Mouse (Mus musculus) embryo, embryonic 10 days (tissue): ENCODE data around the gene Calm1.
A peak's percentile ranks its signal among the peaks of the same experiment; 100 is the strongest.
"Not testable (repeated sequence)": the region's sequence is repeated elsewhere in the genome, so short reads cannot be mapped to it uniquely, and the experiment has no call there.

Source experiments
- DNase-seq: peaks from one replicate; pipeline ENCODE4 v3.0.0-alpha.2; 2015; ENCODE audit warnings: low spot score

Gene Calm1

DNA sequence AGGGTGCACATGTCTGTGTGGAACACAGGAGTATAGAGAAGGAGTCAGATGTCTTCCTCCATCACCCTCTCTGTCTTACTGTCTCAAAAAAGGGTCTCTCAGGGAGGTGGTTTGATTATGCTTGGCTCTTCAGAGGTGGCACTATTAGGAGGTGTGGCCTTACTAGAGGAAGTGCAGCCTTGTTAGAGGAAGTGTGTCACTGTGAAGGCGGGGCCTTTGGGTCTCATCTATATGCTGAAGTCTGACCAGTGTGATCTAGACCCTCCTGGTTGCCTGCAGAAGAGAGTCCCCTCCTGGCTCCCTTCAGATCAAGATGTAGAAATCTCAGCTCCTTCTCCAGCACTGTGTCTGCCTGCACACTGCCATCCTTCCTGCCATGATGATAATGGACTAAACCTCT lies 5.1 kb upstream of the Calm1 start:
- no peak for DNase-seq

DNA sequence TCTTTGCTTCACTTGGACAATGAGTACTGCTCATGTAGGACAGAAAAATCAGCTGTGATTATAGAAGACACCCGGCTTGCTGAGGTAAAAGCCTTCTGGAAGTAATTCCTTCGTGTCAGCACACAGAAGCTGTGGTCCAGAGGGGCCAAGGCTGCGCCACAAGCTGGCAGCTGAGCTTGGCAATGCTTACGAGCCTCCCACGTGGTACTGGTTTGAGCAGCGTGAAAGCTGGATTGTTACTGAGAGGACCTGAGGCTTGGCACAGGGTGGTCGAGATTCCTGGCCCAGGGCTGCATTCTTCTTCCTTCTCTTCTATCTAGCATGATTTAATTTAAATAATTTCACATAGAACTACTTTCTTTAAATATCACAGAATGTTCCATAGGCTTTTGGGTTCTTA lies 2.4 kb upstream of the Calm1 start:
- DNase-seq: no peak

DNA sequence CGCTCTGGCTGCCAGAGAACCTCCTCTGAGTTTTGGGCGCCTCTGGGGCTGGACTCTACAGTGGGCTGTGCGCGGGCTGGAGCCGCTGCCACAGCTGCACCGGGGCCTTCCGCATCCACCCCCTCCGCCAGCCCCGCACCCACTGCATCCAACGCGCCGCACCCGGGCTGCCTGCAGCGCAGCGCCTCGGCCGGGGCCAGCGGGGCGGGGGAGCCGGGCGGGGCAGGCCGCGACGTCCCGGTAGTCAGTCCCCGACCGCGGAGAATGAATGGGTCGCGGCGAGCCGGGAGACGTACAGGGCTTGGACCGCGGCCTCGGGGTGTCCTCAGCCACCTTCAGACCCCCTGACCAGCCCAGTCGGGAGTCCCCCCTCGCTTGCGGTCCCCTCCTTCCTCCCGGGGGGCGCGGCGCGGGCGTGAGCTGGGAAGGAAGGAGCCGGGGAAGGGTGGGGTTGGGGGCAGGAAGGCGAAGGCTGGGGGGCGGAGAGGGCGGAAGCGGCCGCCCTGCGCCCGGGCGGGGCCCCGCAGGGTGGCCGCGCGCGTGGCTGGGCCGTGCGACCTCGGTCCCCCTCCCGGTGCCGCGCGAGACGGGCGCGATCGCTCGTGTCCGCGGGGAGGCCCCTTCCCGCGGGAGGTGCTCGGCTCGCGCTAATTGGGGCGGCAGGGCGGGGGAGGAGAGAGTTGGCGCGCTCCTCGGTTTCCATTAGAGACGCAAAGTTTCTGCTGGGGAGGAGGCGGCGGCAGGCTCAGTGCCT lies 833 bp downstream of the Calm1 start:
- DNase-seq: peak; percentile 43

DNA sequence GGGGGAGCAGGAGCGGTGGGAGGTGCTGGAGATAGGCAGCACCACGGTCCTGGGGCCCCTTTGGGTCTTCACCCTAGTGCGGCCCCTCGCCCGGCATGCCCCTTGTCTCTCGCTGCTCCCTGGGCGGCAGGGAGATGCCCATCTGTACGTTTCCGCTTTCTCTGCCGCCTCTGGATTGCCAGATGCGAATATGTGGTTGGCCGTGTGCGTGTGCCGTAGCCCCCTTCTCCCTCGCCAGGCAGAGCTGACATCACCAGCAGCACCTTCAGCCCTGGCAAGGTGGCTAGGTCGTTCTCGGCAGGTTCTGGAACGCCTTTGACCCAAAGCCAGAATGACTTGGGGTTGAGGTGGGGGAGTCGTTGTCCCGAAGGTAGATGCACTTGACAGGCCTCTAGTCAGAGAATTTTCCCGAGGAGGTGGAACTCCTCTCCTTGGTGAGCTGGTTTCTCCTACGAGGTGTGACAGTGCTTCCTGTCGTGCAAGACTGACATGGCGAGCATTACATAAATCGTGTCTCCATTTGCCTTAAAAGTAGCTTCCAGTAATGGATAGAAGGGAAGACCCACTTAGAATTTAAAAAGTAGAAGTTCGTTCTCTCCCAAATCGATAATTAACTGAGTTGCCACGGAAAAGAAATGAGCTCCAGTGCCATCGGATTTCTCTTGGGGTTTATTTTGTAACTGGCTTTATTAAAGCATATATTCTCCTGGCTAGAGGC lies 1.6 kb downstream of the Calm1 start:
- peak; percentile 65 for DNase-seq

DNA sequence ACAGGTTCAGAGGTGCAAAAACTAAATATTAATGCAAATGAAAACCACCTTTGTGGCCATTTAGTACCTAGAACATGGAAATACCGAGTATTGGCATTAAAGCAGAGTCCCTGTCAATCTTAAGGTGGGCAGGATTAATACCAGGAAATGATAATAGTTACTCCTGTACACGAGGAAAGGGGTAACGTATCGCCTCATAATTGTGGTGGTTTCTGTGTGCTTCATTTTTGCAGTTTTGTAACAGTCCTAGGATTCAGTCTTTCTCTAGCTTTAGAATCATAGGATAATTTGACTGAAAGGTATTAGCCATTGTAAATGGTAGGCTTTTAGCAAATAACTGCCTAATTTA lies 2.1 kb downstream of the Calm1 start:
- no peak for DNase-seq

DNA sequence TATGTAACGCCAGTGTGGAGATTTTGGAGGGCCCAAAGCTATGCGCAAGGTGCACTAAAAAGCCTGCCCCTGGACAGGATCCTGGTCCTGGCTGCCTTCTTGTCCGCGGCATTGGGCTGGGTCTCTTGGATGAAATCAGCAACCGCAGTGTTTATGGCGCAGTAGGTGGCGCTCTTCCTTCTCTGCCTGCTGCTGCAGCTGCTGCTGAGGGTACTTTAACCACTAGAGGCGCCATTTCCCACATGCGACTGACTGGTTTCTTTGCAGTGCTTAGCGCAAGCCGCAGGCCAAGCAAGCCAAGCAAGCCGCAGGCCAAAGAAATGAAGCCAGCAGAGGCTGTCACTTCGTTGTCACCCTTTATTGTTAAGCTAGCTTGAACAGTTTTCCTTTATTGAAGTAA lies 2.6 kb downstream of the Calm1 start:
- peak; percentile 98 for DNase-seq

DNA sequence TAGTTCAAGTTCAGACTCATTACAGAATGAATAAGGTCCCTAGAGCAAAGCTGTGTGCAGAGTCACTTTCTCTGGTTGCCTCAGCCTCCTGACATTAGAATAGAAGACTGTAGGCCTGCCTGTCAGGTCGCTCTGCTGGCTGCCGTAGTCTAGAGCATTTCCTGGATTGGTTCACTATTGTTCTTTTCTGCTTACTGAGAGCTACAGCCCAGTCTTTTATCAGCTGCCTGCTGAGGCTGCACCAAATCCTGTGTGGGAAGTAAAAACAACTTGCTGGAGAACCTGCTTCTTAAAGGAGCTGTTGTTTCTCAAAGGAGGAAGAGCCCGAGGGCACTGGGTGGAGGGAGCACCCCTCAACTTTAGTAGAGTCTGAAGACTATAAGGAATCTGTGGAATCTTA lies 4.5 kb downstream of the Calm1 start:
- DNase-seq: no peak

DNA sequence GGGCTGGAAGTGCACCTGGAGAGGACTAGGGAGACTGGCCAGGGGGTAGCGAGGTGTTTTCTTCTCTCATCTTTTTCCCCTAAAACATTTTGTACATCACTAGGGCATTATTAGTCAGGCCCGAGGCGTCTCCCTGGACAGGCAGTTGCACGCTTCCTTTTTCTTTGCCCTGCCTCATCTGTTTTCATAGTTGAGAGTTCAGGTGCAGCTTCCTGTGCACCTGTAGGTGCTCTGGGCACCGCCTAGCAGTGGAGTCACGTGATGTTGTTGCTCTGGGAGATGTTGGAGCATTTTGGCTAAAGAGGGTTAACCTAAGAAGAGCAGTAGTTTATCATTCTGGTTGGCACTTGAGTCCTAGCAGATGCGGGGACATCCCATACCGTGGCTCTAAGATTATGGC lies 5.9 kb downstream of the Calm1 start:
- no peak for DNase-seq

DNA sequence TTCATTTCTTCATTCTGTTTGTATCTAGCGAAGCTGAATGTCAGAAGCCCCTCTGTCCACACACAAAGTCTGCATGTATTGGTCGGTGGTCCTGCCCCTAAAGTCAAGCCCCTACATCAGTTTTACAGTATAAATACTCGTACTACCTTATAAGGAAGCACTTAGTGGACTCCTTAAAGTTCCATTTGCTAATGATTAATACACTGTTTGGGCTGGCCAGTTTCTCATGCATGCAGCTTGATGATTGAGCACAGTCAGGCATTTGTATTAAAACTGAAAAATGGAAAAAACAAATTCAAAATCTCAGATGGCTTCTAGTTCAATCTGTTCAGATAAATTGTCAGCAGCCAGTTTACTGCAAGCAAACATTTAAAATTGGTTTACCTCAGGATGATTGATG lies 7.3 kb downstream of the Calm1 start:
- no peak for DNase-seq

DNA sequence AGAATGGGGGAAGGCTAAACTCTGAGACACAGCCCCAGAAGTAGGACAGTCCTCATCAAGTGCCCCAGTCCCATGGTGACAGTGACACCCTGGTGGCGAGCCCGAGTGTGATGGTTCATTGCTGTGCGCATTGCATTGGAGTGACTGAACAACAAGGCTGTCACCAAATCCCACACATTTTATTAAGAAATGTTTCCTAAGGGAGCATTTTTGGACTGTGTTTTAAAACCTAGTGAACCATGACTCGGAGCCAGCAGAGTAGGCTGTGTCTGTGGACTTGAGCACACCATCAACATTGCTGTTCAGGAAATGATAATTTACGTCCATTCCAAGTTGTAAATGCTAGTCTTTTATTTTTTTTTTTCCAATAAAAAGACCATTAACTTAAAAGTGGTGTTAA lies 7.7 kb downstream of the Calm1 start:
- DNase-seq: no peak

DNA sequence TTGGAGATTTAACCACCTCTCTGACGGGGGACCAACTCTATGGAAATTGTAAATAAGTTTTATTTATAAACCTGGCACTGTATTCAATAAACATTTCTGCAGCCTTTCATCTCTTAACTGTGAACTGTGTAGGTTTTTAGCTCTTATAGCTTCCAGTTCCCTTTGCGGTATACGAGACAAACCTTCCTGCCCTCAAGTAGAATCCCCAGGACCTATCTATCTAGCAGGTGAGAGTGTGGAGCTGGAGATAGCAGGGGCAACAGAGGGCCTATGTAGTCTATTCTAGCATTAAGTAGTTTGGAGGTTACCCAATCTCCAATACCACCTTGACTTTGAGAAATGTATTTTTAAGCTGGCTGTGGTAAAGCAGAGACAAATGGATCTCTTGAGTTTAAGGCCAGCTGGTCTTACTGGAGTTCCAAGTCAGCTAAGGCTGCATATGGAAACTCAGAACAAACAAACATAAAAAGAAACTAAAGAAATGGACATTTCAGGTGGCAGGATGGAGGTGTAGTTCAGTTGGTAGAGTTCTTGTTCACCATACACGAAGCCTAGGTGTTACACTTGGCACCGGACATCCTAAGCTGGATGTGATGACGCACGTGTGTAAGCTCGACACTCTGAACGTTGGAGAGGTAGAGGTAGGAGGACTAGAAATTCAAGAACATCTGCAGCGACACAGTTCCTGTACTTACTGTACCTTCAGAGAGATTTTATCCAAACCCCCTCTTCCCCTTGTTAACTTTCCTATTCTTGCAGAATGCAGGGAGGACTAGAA lies 10.7 kb downstream of the Calm1 start:
- no peak for DNase-seq

DNA sequence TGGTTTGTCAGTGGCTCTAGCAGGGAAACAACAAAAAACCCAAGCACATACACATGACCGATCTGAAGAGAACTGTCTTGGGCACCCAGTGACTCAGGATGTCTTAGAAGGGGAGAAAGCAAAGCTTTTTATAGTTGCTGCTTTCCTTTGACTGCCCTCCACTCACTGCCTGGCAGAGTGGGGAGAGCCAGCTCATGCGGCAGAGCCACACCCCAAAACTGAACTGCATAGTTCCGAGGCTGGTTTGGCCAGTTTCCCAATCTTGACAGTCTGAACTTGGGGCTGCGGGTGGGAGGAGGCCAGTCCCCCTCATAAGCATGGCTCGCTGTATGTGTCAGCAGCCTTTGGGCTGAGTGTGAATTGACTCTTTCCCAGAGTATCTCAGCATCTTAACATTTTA lies 11.7 kb downstream of the Calm1 start:
- DNase-seq: no peak

DNA sequence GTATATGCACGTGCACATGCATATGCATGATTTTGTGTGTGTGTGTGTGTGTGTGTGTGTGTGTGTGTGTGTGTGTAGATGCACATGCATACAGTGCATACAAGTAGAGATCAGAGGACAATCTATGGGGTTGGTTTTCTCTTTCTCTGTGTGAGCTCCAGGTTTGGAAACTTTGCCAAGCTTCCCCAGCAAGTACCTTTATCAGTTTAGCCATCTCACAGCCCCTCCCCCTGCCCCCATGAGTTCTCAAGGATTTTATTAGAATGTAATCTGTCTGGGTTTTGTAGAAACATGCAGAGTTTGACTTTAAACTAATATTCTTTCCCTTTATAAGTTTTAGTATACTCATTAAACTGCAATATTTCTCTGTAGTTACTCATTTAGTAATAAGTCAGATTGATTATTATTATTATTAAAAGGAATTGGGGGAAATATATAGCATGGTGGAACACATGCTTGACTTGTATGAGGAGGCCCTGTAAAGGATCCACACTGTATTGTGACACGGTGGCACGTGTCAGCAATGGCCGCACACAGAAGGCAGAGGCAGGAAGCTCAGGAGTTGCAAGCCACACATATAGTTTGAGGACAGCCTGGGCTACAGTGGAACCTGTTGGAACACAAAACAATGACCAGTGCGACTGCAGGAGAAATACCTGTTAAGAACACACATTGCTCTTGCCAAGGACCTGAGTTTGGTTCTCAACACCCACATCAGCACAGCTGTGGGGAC lies 12.4 kb downstream of the Calm1 start:
- DNase-seq: no peak

DNA sequence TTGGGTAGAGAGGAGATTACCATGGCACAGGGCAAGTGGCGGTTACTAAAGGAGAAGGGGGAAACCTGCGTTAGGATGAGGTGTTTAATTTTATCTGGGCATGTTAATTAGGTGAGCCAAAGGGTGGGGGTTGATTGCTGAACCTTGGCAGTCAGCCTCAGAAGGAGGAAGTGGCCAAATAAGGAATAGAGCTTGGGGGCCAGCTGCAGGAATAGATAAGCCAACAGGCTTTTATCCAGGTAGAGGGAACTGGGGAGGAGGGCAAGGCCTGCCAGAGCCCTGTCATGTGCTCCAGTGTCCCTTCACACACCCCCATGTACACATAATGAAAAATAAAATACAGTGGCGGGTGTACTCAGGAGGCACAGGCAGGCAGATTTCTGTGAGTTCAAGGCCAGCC lies 13.2 kb downstream of the Calm1 start:
- no peak for DNase-seq

DNA sequence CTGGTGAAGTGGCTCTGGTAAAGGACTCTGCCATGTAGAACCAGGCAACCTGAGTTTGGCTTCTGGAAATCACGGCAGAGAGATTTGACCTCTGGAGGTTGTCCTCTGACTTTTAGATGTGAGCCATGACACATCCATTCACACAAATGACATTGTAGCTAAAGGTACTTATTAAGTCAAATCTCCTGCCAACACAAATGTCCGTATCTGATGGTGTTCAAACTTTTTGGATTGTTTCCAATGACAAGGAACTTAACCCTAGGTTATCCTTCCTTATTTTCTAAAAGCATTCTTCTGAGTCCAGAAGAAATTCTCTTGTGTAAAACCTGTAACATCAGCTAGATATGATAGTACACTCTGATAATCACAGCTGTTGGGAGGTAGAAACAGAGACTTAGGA lies 13.9 kb downstream of the Calm1 start:
- DNase-seq: no peak

DNA sequence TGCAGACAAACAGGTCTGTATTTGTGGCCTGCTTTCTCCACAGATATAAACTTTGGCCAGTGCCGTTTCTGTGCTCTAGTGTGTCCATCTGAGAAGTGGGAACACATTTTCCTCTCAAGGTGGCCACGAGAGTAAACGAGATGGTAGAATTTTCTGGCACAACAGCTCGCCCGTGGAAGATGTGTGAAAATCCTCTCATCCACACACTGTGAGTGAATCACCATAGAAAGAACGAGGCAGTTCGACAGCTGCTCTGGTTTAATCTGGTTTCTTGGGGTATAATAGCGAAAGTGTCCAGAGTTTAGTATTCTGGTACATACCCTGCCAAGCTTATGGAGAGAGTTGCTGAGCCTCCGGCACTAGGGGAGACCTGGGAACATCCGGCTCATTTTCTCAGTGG lies 14.9 kb downstream of the Calm1 start:
- DNase-seq: no peak

DNA sequence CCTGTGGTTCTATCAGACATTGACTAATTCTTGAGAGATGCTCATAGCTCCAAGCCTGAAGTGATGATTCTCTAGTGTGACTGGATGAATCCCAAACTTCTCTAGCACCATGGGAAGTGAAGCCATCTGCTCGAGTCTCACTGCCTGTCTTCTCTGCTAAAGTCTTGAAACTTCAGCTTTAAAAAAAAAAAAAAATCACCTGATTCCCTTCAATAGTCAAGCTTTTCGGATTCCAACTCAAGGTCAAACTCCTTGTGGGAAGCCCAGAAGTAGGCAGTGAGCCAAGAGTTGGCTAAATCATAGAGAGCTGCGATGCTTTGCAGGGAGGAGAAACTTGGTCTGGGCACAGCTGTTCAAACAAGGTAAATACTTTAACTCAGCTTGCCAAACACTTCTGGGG lies 15.5 kb downstream of the Calm1 start:
- DNase-seq: no peak

DNA sequence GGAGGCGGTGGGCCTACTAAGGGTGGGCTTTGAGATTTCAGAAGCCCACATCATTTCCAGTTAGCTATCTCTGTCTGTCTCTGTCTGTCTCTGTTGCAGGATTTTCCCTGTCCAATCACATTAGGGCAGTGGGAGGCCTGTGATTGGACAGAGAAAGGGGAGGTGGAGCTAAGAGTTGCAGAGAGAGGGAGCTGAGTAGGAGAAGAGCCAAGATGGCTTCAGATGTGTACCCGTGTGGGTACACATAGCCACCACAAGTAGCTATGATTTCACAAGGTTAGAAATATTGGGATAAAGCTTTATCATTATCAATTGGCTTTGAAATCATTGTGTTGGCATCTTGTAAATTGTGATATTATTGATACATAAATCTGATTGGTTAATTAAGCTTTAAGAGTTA lies 17.9 kb downstream of the Calm1 start:
- DNase-seq: not testable (repeated sequence)

DNA sequence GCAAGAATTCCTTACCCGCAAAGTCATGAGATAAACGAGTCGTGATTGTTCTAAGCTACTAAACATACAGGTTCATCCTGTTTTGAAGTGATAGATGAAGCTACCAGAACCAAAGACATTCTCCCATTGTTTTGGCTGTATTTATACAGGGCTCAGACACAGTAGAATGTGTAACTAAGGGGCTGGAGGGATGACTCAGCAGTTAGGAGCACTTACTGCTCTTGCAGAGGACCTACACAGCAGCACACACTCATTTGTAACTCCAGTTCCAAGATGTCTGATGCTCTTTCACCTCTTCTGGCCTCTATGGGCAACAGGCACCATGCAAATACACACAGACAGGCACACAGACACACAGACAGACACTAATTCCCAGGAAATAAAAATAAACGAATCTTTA lies 20.8 kb downstream of the Calm1 start:
- DNase-seq: no peak

DNA sequence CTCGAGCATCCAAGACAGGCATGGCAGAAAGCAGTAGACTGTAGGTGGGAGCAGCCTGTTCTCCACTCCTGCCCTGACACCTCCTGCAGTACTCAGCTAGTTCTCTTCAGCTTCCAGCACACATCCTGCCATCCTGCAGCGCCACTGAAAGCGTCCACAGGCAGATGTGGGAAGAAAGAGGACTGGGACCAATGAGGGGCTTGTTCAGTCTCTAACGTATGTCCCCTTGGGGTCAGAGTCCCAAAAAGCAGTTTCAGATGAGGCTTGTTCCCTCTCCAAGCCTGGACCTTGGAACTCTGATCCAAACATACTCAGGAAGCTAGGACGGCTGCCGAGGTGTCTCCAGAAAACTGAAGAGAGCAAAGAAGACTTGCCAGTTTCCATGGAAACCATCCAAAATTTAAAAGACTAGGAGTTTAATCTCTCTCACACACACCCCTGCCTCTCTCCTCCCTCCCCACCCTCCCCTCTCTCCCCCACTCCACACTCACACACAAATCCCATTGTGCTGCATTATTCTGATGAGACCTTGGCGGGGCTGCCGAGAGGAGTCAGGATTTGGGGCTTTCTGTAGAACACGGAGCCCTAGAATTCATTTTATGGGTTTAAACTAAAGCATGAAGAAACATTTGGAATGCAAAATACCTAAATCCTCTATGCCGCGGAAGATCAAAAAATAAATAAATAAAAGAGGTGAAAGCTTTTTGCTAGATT lies 22.5 kb downstream of the Calm1 start:
- DNase-seq: no peak

DNA sequence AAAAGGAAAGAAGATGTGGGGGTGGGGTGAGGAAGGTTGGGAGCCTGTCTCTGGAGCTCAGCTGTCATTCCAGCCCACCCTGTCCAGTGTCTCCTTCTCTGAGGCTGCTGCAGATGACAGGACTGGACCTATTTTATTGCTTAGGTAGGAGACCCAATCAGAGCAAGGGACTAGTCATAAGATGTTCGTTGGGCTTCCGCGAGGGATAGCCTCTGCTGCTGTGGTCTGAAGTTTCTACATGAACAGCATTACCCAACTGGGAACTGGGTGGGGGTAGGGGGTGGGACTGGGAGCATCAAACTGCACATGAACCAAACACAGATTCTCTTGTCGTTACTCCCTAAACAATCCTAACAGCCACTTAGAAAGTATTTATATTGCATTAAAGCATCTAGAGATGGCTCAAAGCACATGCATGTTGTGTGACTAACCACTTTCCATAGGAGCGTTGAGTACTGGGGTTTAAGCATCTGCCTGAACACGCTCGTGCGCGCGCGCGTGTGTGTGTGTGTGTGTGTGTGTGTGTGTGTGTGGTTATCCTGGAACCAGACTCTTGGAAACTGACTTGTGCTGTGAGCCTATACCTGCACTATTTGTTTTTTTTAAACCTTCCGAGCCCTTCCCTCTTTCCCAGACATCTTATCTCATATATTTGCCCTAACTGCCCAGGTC lies 23.2 kb downstream of the Calm1 start:
- DNase-seq: no peak
